Mouse (Mus musculus) kidney, adult 2 months (tissue): ENCODE measurements at regions not wholly inside any gene's neighbourhood (a gene's known extent, or its start where the extent isn't known, plus 50 kb on each side); places are given as distances from the start of the nearest gene placed in this dataset.

ENCODE experiments used
- DNase-seq: peaks from one replicate; pipeline ENCODE4 v3.0.0; 2021
- H3K27ac ChIP-seq: fragments of 200-500 bp; 2 replicates; pipeline ENCODE4 v1.5.1; 2012; ENCODE audit warnings: low read depth, low read length, control low read depth, inconsistent platforms; ENCODE audit not compliant: insufficient read depth
- H3K27me3 ChIP-seq: fragments of 200-500 bp; replicated peaks from 2 replicates; pipeline ENCODE4 v1.6.1; 2012; ENCODE audit warnings: mild to moderate bottlenecking, moderate library complexity, low read length, inconsistent platforms; ENCODE audit not compliant: control insufficient read depth, insufficient read depth
- H3K36me3 ChIP-seq: fragments of 200-500 bp; 2 replicates; pipeline ENCODE4 v1.6.1; 2012; ENCODE audit warnings: mild to moderate bottlenecking, moderate library complexity, low read length, inconsistent platforms; ENCODE audit not compliant: control insufficient read depth, insufficient read depth
- H3K4me1 ChIP-seq: fragments of 200-500 bp; 2 replicates; pipeline ENCODE4 v1.6.1; 2011; ENCODE audit warnings: low read length; ENCODE audit not compliant: control insufficient read depth, insufficient read depth
- H3K4me3 ChIP-seq: fragments of 200-500 bp; 2 replicates; pipeline ENCODE4 v1.5.1; 2011; ENCODE audit warnings: mild to moderate bottlenecking, low read depth, low read length, control low read depth; ENCODE audit not compliant: insufficient read depth
- CTCF ChIP-seq: fragments of 200-500 bp; conservative IDR thresholded peaks from 2 replicates; pipeline ENCODE4 v1.5.1; 2011; ENCODE audit warnings: low read depth, mild to moderate bottlenecking, control low read depth, low read length, moderate library complexity, mixed read lengths; ENCODE audit not compliant: insufficient read depth, insufficient read length
- POLR2A ChIP-seq: fragments of 200-500 bp; IDR thresholded peaks from one replicate; pipeline ENCODE4 v1.6.1; 2011; ENCODE audit warnings: low read depth, low read length, control low read depth
- whole genome bisulfite sequencing: fragments of 180-500 bp; shearing (Covaris S2); methylation state at CpG from one replicate; pipeline ENCODE4 v1.1.7; 2018; 5-methylcytosine and 5-hydroxymethylcytosine counted together

GRCm38 (mm10) chr9:71025196-71025595 lies 73.2 kb upstream of the Lipc start:
- Histone ChIP-seq H3K27ac (no peak overlapping the region), H3K4me3 (no peak overlapping the region), H3K4me1 (no peaks in the 10 kb centered on the region), H3K36me3 (no peaks in the 10 kb centered on the region), H3K27me3 (no peaks in the 10 kb centered on the region)
- TF ChIP-seq POLR2A (no peak), CTCF (no peak)
- no peak for DNase-seq
- WGBS: 88% methylated on average over 3 of the region's 3 CpGs

GRCm38 (mm10) chr9:71018206-71018605 lies 66.2 kb upstream of the Lipc start:
- Histone ChIP-seq H3K36me3 (no peaks in the 10 kb centered on the region), H3K27ac (no peak overlapping the region), H3K4me3 (no peak overlapping the region), H3K4me1 (no peaks in the 10 kb centered on the region), H3K27me3 (no peaks in the 10 kb centered on the region)
- no peak for DNase-seq
- TF ChIP-seq POLR2A (no peak), CTCF (no peak)
- WGBS: 84% methylated on average over 9 of the region's 9 CpGs

- TF ChIP-seq CTCF (no peak), POLR2A (no peak)
- DNase-seq: no peak
- no peak overlapping the region for H3K27ac ChIP-seq
- H3K4me3 ChIP-seq: no peak overlapping the region
- no peaks in the 10 kb centered on the region for H3K27me3 ChIP-seq
- no peaks in the 10 kb centered on the region for H3K4me1 ChIP-seq
- H3K36me3 ChIP-seq: no peaks in the 10 kb centered on the region
- WGBS: 83% methylated on average over 10 of the region's 10 CpGs
These were observed 65.6 kb upstream of the Lipc start for GRCm38 (mm10) chr9:71017396-71018179.

- H3K36me3 ChIP-seq: no peaks in the 10 kb centered on the region
- H3K4me3 ChIP-seq: no peak overlapping the region
- DNase-seq: no peak
- TF ChIP-seq CTCF: no peak
- no peak for TF ChIP-seq POLR2A
- no peaks in the 10 kb centered on the region for H3K27me3 ChIP-seq
- H3K4me1 ChIP-seq: no peaks in the 10 kb centered on the region
- H3K27ac ChIP-seq: no peak overlapping the region
- 88% methylated on average over 3 of the region's 3 CpGs for WGBS
These were observed 63.9 kb upstream of the Lipc start for GRCm38 (mm10) chr9:71015942-71016341.

- Histone ChIP-seq H3K27ac (no peak overlapping the region), H3K27me3 (no peaks in the 10 kb centered on the region), H3K4me3 (no peak overlapping the region), H3K36me3 (no peaks in the 10 kb centered on the region), H3K4me1 (no peaks in the 10 kb centered on the region)
- TF ChIP-seq CTCF (no peak), POLR2A (no peak)
- no peak for DNase-seq
These were observed 63.4 kb upstream of the Lipc start for GRCm38 (mm10) chr9:71015400-71015799.

- no peak overlapping the region for H3K27ac ChIP-seq
- no peaks in the 10 kb centered on the region for H3K4me1 ChIP-seq
- H3K27me3 ChIP-seq: no peaks in the 10 kb centered on the region
- no peak overlapping the region for H3K4me3 ChIP-seq
- WGBS: 73% methylated on average over 1 of the region's 1 CpGs
- no peaks in the 10 kb centered on the region for H3K36me3 ChIP-seq
- no peak for DNase-seq
- TF ChIP-seq POLR2A (no peak), CTCF (no peak)
These were observed 60.4 kb upstream of the Lipc start for GRCm38 (mm10) chr9:71012399-71012798.

GRCm38 (mm10) chr9:71004631-71005030 lies 52.6 kb upstream of the Lipc start:
- Histone ChIP-seq H3K36me3 (no peaks in the 10 kb centered on the region), H3K4me1 (no peaks in the 10 kb centered on the region), H3K27me3 (no peaks in the 10 kb centered on the region), H3K27ac (no peak overlapping the region), H3K4me3 (no peak overlapping the region)
- WGBS: 95% methylated on average over 2 of the region's 2 CpGs
- no peak for DNase-seq
- no peak for TF ChIP-seq POLR2A
- TF ChIP-seq CTCF: no peak
